Mouse (Mus musculus) limb, embryonic 14.5 days (tissue): ENCODE data around the gene AC131692.1. TPM values are rescaled to one million over a fixed set of nuclear protein-coding genes. Genes with fewer than 3 reads are reported as not detected.

Experiments
- ATAC-seq: fragments of 200-750 bp; cut with Nextera tagmentation; 2 replicates; pipeline ENCODE4 v1.8.0; 2017; ENCODE audit warnings: low read depth, moderate number of reproducible peaks, moderate TSS enrichment; ENCODE audit not compliant: low FRiP score
- DNase-seq: peaks from one replicate; pipeline ENCODE4 v3.0.0-alpha.2; 2015; ENCODE audit warnings: low spot score
- H3K27ac ChIP-seq: fragments of 300-500 bp; sonication (generic); replicated peaks from 2 replicates; pipeline ENCODE4 v1.5.1; 2014; ENCODE audit warnings: low read depth, mild to moderate bottlenecking, low read length, moderate library complexity, mixed read lengths
- H3K27me3 ChIP-seq: fragments of 300-500 bp; sonication (generic); 2 replicates; pipeline ENCODE4 v1.6.1; 2014; ENCODE audit warnings: low read length, mixed read lengths; ENCODE audit not compliant: control insufficient read depth, insufficient read depth
- H3K36me3 ChIP-seq: fragments of 300-500 bp; sonication (generic); 2 replicates; pipeline ENCODE4 v1.6.1; 2014; ENCODE audit warnings: mild to moderate bottlenecking, low read length, moderate library complexity, mixed read lengths; ENCODE audit not compliant: control insufficient read depth, insufficient read depth
- H3K4me1 ChIP-seq: fragments of 300-500 bp; sonication (generic); 2 replicates; pipeline ENCODE4 v1.6.1; 2014; ENCODE audit warnings: antibody characterized with exemption, low read length, mixed read lengths; ENCODE audit not compliant: control insufficient read depth, insufficient read depth
- H3K4me2 ChIP-seq: fragments of 300-500 bp; sonication (generic); replicated peaks from 2 replicates; pipeline ENCODE4 v1.6.1; 2014; ENCODE audit warnings: low read depth, mild to moderate bottlenecking, low read length, moderate library complexity; ENCODE audit not compliant: severe bottlenecking
- H3K4me3 ChIP-seq: fragments of 300-500 bp; sonication (generic); replicated peaks from 2 replicates; pipeline ENCODE4 v1.5.1; 2014; ENCODE audit warnings: low read length
- H3K9ac ChIP-seq: fragments of 300-500 bp; sonication (generic); 2 replicates; pipeline ENCODE4 v1.6.1; 2014; ENCODE audit warnings: mild to moderate bottlenecking, low read depth, low read length, moderate library complexity; ENCODE audit not compliant: severe bottlenecking
- H3K9me3 ChIP-seq: fragments of 300-500 bp; sonication (generic); 2 replicates; pipeline ENCODE4 v1.6.1; 2016; ENCODE audit warnings: low read length; ENCODE audit not compliant: control insufficient read depth
- POLR2A ChIP-seq: fragments of 200-500 bp; IDR thresholded peaks from 2 replicates; pipeline ENCODE4 v1.8.0; 2012; ENCODE audit warnings: inconsistent platforms, mild to moderate bottlenecking, moderate library complexity, borderline replicate concordance; ENCODE audit not compliant: insufficient read depth, insufficient read length; ENCODE audit errors: extremely low read depth
- WGBS: fragments of 180-500 bp; shearing (Covaris S2); extraction: QIAGEN DNeasy Blood & Tissue Kit; methylation state at CpG from one replicate; pipeline ENCODE4 v1.1.7; 2014; 5-methylcytosine and 5-hydroxymethylcytosine counted together
- polyA plus RNA-seq, 2 experiments: library from polyadenylated mRNA; depleted of rRNA in 1 of 2; stranded (reverse) in 1 of 2; unstranded in 1 of 2; fragments of >200 nt; fragmentation: Nextera tagmentation in 1 of 2; extraction: Ambion mirVana in 1 of 2; gene quantifications; 2 replicates each; pipeline versions ENCODE4 v1.2.1 to v1.2.3; 2012 to 2014

AC131692.1 gene
- polyA plus RNA-seq, 2 experiments, result 0.75 TPM; not detected in 1

GRCm38 (mm10) chr19:6088841-6089240, 5.4 kb upstream of the AC131692.1 start:
- 92% methylated on average over 13 of the region's 13 CpGs for whole genome bisulfite sequencing
- Histone ChIP-seq H3K36me3 (peaks cover 42% of the 10 kb centered on the region), H3K4me3 (no peak overlapping the region), H3K9ac (no peak overlapping the region), H3K9me3 (no peaks in the 10 kb centered on the region), H3K4me2 (no peak overlapping the region), H3K27me3 (no peaks in the 10 kb centered on the region), H3K27ac (no peak overlapping the region), H3K4me1 (peaks cover 7% of the 10 kb centered on the region)
- ATAC-seq (no peak), DNase-seq (no peak)
- no peak for TF ChIP-seq POLR2A

GRCm38 (mm10) chr19:6097847-6098246, 3.6 kb downstream of the AC131692.1 start:
- Histone ChIP-seq H3K4me2 (no peak overlapping the region), H3K4me1 (no peaks in the 10 kb centered on the region), H3K27ac (no peak overlapping the region), H3K27me3 (no peaks in the 10 kb centered on the region), H3K36me3 (peaks cover 16% of the 10 kb centered on the region), H3K4me3 (no peak overlapping the region), H3K9me3 (no peaks in the 10 kb centered on the region), H3K9ac (no peak overlapping the region)
- no peak for ATAC-seq
- 91% methylated on average over 3 of the region's 3 CpGs for WGBS
- TF ChIP-seq POLR2A, result no peak
- DNase-seq, result no peak

GRCm38 (mm10) chr19:6101186-6101585, 7.0 kb downstream of the AC131692.1 start:
- H3K9me3 ChIP-seq, result no peaks in the 10 kb centered on the region

GRCm38 (mm10) chr19:6102169-6102853, 8.1 kb downstream of the AC131692.1 start:
- DNase-seq, result no peak
- ATAC-seq, result no peak
- 77% methylated on average over 6 of the region's 6 CpGs for WGBS
- H3K9ac ChIP-seq, result no peak overlapping the region
- H3K4me1 ChIP-seq, result no peaks in the 10 kb centered on the region
- H3K4me2 ChIP-seq, result no peak overlapping the region
- TF ChIP-seq POLR2A, result no peak
- no peaks in the 10 kb centered on the region for H3K9me3 ChIP-seq
- no peak overlapping the region for H3K4me3 ChIP-seq
- 0 out of 2 replicates have a peak, but pooled peaks cover 6% of the 10 kb centered on the region for H3K36me3 ChIP-seq
- H3K27me3 ChIP-seq, result no peaks in the 10 kb centered on the region
- H3K27ac ChIP-seq, result no peak overlapping the region

More at GRCm38 (mm10) chr19:6101186-6101585, 7.0 kb downstream of the AC131692.1 start:
- no peaks in the 10 kb centered on the region for H3K27me3 ChIP-seq
- H3K27ac ChIP-seq, result no peak overlapping the region
- H3K36me3 ChIP-seq, result 0 out of 2 replicates have a peak, but pooled peaks cover 6% of the 10 kb centered on the region
- H3K4me1 ChIP-seq, result no peaks in the 10 kb centered on the region
- DNase-seq (no peak), ATAC-seq (no peak)
- 26% methylated on average over 6 of the region's 6 CpGs for WGBS
- TF ChIP-seq POLR2A, result no peak
- H3K4me2 ChIP-seq, result no peak overlapping the region
- H3K4me3 ChIP-seq, result no peak overlapping the region
- H3K9ac ChIP-seq, result no peak overlapping the region

GRCm38 (mm10) chr19:6104476-6104875, 10.3 kb downstream of the AC131692.1 start:
- H3K36me3 ChIP-seq, result no peaks in the 10 kb centered on the region
- H3K9me3 ChIP-seq, result no peaks in the 10 kb centered on the region
- ATAC-seq, result no peak
- no peaks in the 10 kb centered on the region for H3K27me3 ChIP-seq
- no peak for DNase-seq
- TF ChIP-seq POLR2A, result no peak
- H3K4me2 ChIP-seq, result no peak overlapping the region
- no peaks in the 10 kb centered on the region for H3K4me1 ChIP-seq
- no peak overlapping the region for H3K27ac ChIP-seq
- WGBS, result 71% methylated on average over 4 of the region's 4 CpGs
- no peak overlapping the region for H3K4me3 ChIP-seq
- no peak overlapping the region for H3K9ac ChIP-seq
